Mouse (Mus musculus) megakaryocyte, embryonic 14.5 days (primary cell): ENCODE results near the gene Cacng2. TPM values are rescaled to one million over a fixed set of nuclear protein-coding genes. Genes with fewer than 3 reads are reported as not detected.

Source experiments
- H3K27me3 ChIP-seq: replicated peaks from 2 replicates; pipeline ENCODE3; 2012; ENCODE audit warnings: inconsistent platforms
- H3K36me3 ChIP-seq: replicated peaks from 2 replicates; pipeline ENCODE3; 2012; ENCODE audit warnings: low read length, inconsistent platforms, mixed read lengths
- H3K4me1 ChIP-seq: 2 replicates; pipeline ENCODE4 v1.6.1; 2012; ENCODE audit warnings: inconsistent platforms
- H3K4me3 ChIP-seq: replicated peaks from 2 replicates; pipeline ENCODE3; 2012; ENCODE audit warnings: moderate library complexity, mild to moderate bottlenecking, inconsistent platforms
- H3K9me3 ChIP-seq: 2 replicates; pipeline ENCODE4 v1.6.1; 2012; ENCODE audit warnings: inconsistent platforms
- FLI1 ChIP-seq: IDR thresholded peaks from 2 replicates; pipeline ENCODE4 v1.6.1; 2012; ENCODE audit warnings: low read length, inconsistent platforms, mixed read lengths
- GATA1 ChIP-seq: IDR thresholded peaks from 3 replicates; pipeline ENCODE4 v1.6.1; 2012; ENCODE audit warnings: mixed read lengths, low read length, inconsistent platforms, borderline replicate concordance
- polyA plus RNA-seq: library from polyadenylated mRNA; stranded (reverse); fragments of >175 nt; gene quantifications from 2 replicates; pipeline ENCODE4 v1.2.3, GENCODE M21; 2012; ENCODE audit warnings: low replicate concordance; ENCODE audit not compliant: insufficient read depth

Cacng2 gene
- polyA plus RNA-seq, result not detected in 2 replicates

DNA sequence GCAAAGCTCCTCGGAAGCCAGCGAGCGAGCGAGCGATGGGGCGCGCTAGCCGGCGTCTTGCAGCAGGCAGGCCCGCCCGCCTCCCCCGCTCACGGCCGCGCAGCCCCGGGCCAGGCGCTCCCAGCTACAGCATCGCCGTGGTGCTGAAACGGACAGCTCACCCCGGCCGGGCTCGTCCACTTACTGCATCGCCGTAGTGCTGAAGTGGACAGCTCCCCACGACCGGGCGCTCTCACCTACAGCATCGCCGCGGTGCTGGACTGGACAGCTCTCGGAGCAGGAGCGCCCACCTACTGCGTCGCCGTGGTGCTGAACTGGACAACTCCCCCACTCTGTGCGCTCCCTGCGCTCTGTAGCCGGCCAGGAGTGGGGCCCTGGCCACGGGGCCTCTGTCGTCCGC is at the start of gene Cacng2:
TSS of gene Cacng2 (minus strand) at position 325 of the 400 bp plus-strand sequence.
- peaks cover 8% of the 10 kb centered on the region; the same call in 1 of the 2 replicates for H3K4me1 ChIP-seq
- no peak for TF ChIP-seq FLI1
- no peak for TF ChIP-seq GATA1
- H3K4me3 ChIP-seq, result peak within 1 kb of the TSS; percentile 46
- no peaks in the 10 kb centered on the region for H3K9me3 ChIP-seq
- H3K27me3 ChIP-seq, result peaks cover 31% of the 10 kb centered on the region
- H3K36me3 ChIP-seq, result no peaks in the 10 kb centered on the region

- no peaks in the 10 kb centered on the region for H3K27me3 ChIP-seq
- peaks cover 50% of the 10 kb centered on the region for H3K36me3 ChIP-seq
- H3K9me3 ChIP-seq, result no peaks in the 10 kb centered on the region
- H3K4me3 ChIP-seq, result no peak overlapping the region
- H3K4me1 ChIP-seq, result peaks cover 53% of the 10 kb centered on the region
- TF ChIP-seq FLI1, result no peak
- no peak for TF ChIP-seq GATA1
Observed at GRCm38 (mm10) chr15:78169566-78169965, 49.7 kb upstream of the Cacng2 start.

DNA sequence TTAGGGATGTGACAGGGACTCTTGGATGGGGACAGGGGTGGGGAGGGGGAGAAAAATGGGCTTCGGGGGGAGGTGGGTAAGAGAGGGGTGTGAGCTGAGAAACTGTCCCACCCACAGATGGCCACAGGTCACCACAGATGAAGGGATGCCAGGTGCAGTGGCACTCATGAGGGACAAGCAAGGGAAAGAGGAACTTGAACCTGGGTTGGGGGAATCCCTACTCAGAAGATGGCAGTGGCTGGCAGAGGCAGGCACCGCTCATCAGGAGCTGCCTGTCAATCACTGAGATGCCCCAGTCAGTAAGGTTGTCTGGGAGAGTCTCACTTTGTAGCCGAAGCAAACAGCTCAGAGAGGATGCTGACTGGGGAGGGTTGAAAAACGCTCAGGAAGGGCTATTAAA is 45.5 kb upstream of the Cacng2 start:
- Histone ChIP-seq H3K4me3 (no peak overlapping the region), H3K9me3 (no peaks in the 10 kb centered on the region), H3K27me3 (no peaks in the 10 kb centered on the region), H3K36me3 (peaks cover 73% of the 10 kb centered on the region), H3K4me1 (peaks cover 17% of the 10 kb centered on the region)
- TF ChIP-seq GATA1 (no peak), FLI1 (no peak)

GRCm38 (mm10) chr15:78164466-78164865 is 44.6 kb upstream of the Cacng2 start:
- TF ChIP-seq GATA1 (no peak), FLI1 (no peak)
- peaks cover 9% of the 10 kb centered on the region for H3K4me1 ChIP-seq
- H3K27me3 ChIP-seq, result no peaks in the 10 kb centered on the region
- H3K4me3 ChIP-seq, result no peak overlapping the region
- peaks cover 72% of the 10 kb centered on the region for H3K36me3 ChIP-seq
- H3K9me3 ChIP-seq, result no peaks in the 10 kb centered on the region

GRCm38 (mm10) chr15:78161946-78162345 is 42.1 kb upstream of the Cacng2 start:
- no peak overlapping the region for H3K4me3 ChIP-seq
- TF ChIP-seq GATA1 (no peak), FLI1 (no peak)
- peaks cover 59% of the 10 kb centered on the region for H3K36me3 ChIP-seq
- no peaks in the 10 kb centered on the region for H3K9me3 ChIP-seq
- no peaks in the 10 kb centered on the region for H3K4me1 ChIP-seq
- peaks cover 11% of the 10 kb centered on the region for H3K27me3 ChIP-seq

DNA sequence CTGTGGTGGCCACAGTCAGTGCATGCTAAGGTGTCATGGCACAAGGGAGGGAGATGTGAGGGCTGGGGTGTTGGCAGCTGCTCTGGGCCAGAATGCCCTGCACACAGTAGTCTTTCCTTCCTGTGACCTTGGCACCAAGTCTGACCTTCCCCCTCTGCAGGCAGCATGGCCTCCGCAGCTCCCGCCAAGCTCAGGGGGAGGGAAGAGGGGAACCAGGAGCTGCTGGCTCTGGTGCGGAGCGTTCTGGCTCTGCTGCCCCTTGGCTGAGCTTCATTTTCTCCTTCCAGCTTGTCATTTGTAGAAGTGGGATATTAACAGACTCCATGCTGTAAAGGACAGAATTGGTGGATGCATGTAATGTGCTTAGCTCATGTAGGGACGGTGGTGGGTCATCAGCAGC is 38.5 kb upstream of the Cacng2 start:
- Histone ChIP-seq H3K36me3 (peaks cover 23% of the 10 kb centered on the region), H3K9me3 (no peaks in the 10 kb centered on the region), H3K4me1 (no peaks in the 10 kb centered on the region), H3K27me3 (peaks cover 22% of the 10 kb centered on the region), H3K4me3 (no peak overlapping the region)
- no peak for TF ChIP-seq FLI1
- no peak for TF ChIP-seq GATA1

DNA sequence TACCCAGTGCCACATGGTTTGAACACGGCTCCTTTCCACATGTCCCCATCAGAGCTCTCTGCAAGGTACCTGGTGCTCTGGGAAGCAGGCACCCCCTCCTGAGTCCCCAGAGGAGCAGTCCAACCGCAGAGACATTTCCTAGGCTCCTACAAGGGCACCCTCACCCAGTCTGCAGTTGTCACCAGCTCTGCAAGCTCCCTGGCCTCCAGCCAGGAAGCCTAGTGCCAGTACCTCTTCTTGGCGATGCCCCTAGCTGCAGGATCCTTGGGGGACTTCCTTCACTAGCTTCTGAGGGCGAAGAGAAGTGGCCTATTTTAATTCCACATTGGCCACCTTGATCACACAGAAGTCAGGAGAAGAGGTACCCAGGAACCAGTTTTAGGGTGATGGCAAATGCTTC is 38.0 kb upstream of the Cacng2 start:
- TF ChIP-seq GATA1, result no peak
- TF ChIP-seq FLI1, result no peak
- Histone ChIP-seq H3K4me3 (no peak overlapping the region), H3K36me3 (peaks cover 18% of the 10 kb centered on the region), H3K27me3 (peaks cover 27% of the 10 kb centered on the region), H3K4me1 (no peaks in the 10 kb centered on the region), H3K9me3 (no peaks in the 10 kb centered on the region)

DNA sequence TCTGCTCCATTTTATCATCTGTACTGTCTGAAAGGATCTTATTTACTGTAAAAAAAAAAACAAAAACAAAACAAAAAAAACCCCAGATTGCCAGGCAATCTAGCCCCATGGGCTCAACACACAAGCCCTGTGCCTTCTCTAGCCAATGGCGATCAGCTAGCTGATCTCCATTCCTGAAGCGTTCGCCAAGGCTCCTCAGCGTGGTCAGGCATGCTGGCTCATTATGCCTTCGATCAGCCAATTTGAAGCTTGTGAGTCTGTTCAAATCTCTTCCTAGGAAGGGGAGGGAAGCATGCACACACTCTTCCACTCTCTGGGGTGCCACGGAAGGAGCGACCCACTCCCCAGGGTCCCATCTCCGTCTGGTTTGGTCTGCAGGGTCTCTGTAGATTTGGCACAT is 37.5 kb upstream of the Cacng2 start:
- H3K4me3 ChIP-seq, result no peak overlapping the region
- no peak for TF ChIP-seq FLI1
- peaks cover 31% of the 10 kb centered on the region for H3K27me3 ChIP-seq
- H3K9me3 ChIP-seq, result no peaks in the 10 kb centered on the region
- no peaks in the 10 kb centered on the region for H3K4me1 ChIP-seq
- H3K36me3 ChIP-seq, result peaks cover 13% of the 10 kb centered on the region

DNA sequence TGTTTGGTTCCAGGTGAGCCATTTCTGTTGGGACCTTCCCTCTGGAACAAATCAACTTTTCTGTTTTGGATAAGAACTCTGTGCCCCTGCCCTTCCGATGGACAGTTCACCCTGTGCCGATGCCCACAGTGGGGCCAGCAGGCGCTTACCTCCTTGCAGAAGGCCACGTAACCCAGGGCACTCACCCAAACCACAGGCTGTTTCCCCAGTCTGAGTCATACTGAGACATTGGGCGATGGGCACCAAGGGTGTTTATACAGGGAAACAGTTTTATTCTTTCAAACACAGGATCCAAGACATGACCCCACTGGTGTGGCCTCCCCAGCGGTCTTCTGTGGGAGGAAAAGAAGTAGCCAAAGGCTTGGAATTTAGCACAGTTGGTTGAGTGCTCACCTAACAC is 35.6 kb upstream of the Cacng2 start:
- Histone ChIP-seq H3K9me3 (no peaks in the 10 kb centered on the region), H3K4me3 (no peak overlapping the region), H3K27me3 (peaks cover 39% of the 10 kb centered on the region), H3K36me3 (no peaks in the 10 kb centered on the region), H3K4me1 (no peaks in the 10 kb centered on the region)
- TF ChIP-seq FLI1 (no peak), GATA1 (no peak)

DNA sequence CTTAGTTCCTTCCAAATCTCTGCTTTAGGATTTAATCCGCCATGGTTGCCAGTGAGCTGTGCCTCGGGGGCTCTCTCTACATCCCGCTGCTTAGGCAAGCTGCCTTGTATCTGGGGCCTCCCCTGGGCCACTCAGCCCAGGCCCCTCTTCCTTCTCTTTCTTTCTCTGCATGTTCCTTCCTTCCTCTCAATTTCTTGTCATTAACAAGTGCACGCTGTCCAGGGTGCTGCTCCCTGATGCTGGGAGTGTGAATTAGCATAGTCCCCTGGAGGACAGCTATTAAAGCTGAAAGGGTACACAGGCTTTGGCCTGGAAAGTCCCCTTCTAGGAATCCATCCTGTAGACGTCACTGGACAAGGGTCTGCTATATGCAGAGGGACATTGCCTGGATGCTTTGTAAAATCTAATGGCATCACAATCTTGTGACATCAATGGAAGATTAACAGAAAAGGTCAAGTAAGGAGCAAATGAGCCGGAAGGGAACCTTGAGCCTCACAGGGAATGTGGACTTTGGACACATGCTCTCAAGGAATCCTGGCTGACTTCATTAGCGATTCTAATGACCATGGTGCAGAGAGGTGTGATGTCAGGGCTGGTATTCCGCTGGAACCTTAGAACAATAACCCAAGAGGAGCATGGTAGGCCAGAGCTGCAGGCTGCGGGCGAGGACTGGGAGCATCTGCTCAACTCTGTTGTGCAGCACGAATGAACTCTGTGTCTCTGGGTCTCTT is 33.4 kb upstream of the Cacng2 start:
- Histone ChIP-seq H3K4me1 (peaks cover 4% of the 10 kb centered on the region; the same call in 1 of the 2 replicates), H3K27me3 (peaks cover 47% of the 10 kb centered on the region), H3K36me3 (no peaks in the 10 kb centered on the region), H3K4me3 (no peak overlapping the region), H3K9me3 (no peaks in the 10 kb centered on the region)
- no peak for TF ChIP-seq GATA1
- no peak for TF ChIP-seq FLI1

- Histone ChIP-seq H3K36me3 (no peaks in the 10 kb centered on the region), H3K4me1 (peaks cover 7% of the 10 kb centered on the region; the same call in 1 of the 2 replicates), H3K4me3 (no peak overlapping the region), H3K9me3 (0 out of 2 replicates have a peak, but pooled peaks cover 2% of the 10 kb centered on the region), H3K27me3 (peaks cover 52% of the 10 kb centered on the region)
- TF ChIP-seq FLI1 (no peak), GATA1 (no peak)
Observed at GRCm38 (mm10) chr15:78148565-78148964, 28.7 kb upstream of the Cacng2 start.
